Mouse (Mus musculus): Measurements from ENCODE around the gene Tspan18. TPM values are rescaled to one million over a fixed set of nuclear protein-coding genes. Genes with fewer than 3 reads are reported as not detected.

Tspan18 gene
- total and polyA plus RNA-seq, 2 experiments, result 0.55 to 2.4 TPM

- WGBS, result 81% methylated on average over 3 of the region's 3 CpGs
These were observed 65.5 kb downstream of the Tspan18 start for GRCm38 (mm10) chr2:93268711-93269270.

GRCm38 (mm10) chr2:93267791-93268190, 66.5 kb downstream of the Tspan18 start:
- Histone ChIP-seq H3K4me3 (ENCODE audit: insufficient read depth, low read depth, low read length) (no peak overlapping the region), H3K9ac (ENCODE audit: low read depth, low read length) (no peak overlapping the region), H3K4me1 (ENCODE audit: control insufficient read depth, insufficient read depth, low read length) (no peaks in the 10 kb centered on the region), H3K27ac (replicated peaks; ENCODE audit: insufficient read depth, low read depth, low read length) (peak overlapping the region; percentile 45; the same call in 1 of the 2 replicates), H3K36me3 (ENCODE audit: control insufficient read depth, insufficient read depth, low read length) (no peaks in the 10 kb centered on the region), H3K79me2 (ENCODE audit: control insufficient read depth, insufficient read depth, low read length) (no peaks in the 10 kb centered on the region), H3K27me3 (ENCODE audit: control insufficient read depth, insufficient read depth, low read length) (no peaks in the 10 kb centered on the region)
- TF ChIP-seq CTCF (IDR thresholded peaks at IDR 0.05; ENCODE audit: low read depth, low read length) (no peak), POLR2A (IDR thresholded peaks at IDR 0.05; ENCODE audit: extremely low read depth, insufficient read depth, low read length) (no peak)
- DNase-seq (ENCODE audit: extremely low read depth, low read depth, low spot score), result peak; percentile 13
- 68% methylated on average over 4 of the region's 4 CpGs for WGBS

More at GRCm38 (mm10) chr2:93268711-93269270, 65.5 kb downstream of the Tspan18 start:
- no peaks in the 10 kb centered on the region for H3K27me3 ChIP-seq (ENCODE audit: control insufficient read depth, insufficient read depth, low read length)
- H3K4me1 ChIP-seq (ENCODE audit: control insufficient read depth, insufficient read depth, low read length), result no peaks in the 10 kb centered on the region
- H3K9ac ChIP-seq (ENCODE audit: low read depth, low read length), result no peak overlapping the region
- no peak for TF ChIP-seq CTCF (IDR thresholded peaks at IDR 0.05; ENCODE audit: low read depth, low read length)
- no peak for TF ChIP-seq POLR2A (IDR thresholded peaks at IDR 0.05; ENCODE audit: extremely low read depth, insufficient read depth, low read length)
- no peak overlapping the region for H3K4me3 ChIP-seq (ENCODE audit: insufficient read depth, low read depth, low read length)
- H3K27ac ChIP-seq (replicated peaks; ENCODE audit: insufficient read depth, low read depth, low read length), result no peak overlapping the region
- no peaks in the 10 kb centered on the region for H3K36me3 ChIP-seq (ENCODE audit: control insufficient read depth, insufficient read depth, low read length)
- no peaks in the 10 kb centered on the region for H3K79me2 ChIP-seq (ENCODE audit: control insufficient read depth, insufficient read depth, low read length)
- DNase-seq (ENCODE audit: extremely low read depth, low read depth, low spot score), result no peak

- TF ChIP-seq POLR2A (IDR thresholded peaks at IDR 0.05; ENCODE audit: extremely low read depth, insufficient read depth, low read length) (no peak), CTCF (IDR thresholded peaks at IDR 0.05; ENCODE audit: low read depth, low read length) (no peak)
- Histone ChIP-seq H3K79me2 (ENCODE audit: control insufficient read depth, insufficient read depth, low read length) (no peaks in the 10 kb centered on the region), H3K27ac (replicated peaks; ENCODE audit: insufficient read depth, low read depth, low read length) (no peak overlapping the region), H3K9ac (ENCODE audit: low read depth, low read length) (no peak overlapping the region), H3K27me3 (ENCODE audit: control insufficient read depth, insufficient read depth, low read length) (no peaks in the 10 kb centered on the region), H3K4me3 (ENCODE audit: insufficient read depth, low read depth, low read length) (no peak overlapping the region), H3K4me1 (ENCODE audit: control insufficient read depth, insufficient read depth, low read length) (no peaks in the 10 kb centered on the region), H3K36me3 (ENCODE audit: control insufficient read depth, insufficient read depth, low read length) (no peaks in the 10 kb centered on the region)
- 76% methylated on average over 7 of the region's 7 CpGs for WGBS
- no peak for DNase-seq (ENCODE audit: extremely low read depth, low read depth, low spot score)
These were observed 67.6 kb downstream of the Tspan18 start for GRCm38 (mm10) chr2:93266565-93267169.

DNA sequence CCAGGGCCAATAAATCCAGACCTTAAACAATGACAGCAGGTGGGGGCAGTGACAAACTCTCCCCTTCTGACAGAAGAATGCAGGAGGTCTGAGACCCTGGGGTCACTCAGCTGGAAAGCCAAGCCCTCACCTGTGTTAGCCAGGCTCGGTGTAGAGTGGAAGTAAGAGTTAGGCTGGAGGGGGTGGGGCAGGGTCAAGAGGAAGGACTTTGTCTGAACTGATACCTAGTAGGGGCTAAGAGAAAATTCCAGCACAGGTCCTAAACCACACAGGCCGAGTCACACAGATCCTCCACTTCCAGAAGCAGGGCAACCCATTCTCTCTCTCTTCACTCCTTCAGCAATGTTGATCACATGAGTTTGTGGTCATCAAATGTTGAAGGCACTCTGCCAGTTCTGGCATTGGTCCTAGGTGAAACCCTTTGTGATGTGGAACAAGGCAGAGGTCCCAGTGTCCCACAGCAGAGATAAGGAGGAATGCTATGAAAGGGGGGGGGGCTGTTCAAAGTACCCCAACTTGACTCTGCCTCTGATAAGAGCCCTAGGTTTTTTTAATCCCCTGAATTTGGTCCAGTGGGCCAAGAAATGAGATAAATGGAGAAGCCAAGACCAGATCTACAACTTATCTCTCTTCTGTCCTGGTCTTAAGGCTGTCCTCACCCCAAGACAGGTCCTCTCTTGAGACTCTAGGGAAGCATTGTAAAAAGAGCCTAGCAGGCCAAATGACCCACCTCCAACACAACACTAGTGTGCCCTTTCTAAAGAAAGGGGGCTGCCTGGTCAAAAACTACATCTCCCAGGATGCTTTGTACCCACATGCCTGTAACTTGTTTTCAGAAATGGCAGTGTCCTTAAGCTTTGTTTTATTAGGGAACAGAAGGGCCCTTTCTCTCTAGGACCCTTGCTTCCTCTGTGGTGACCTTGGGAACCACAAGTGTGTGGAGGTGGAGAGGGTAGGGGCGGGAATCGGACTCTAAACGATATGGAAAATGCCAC, 71.7 kb downstream of the Tspan18 start:
- Histone ChIP-seq H3K79me2 (ENCODE audit: control insufficient read depth, insufficient read depth, low read length) (no peaks in the 10 kb centered on the region), H3K27ac (replicated peaks; ENCODE audit: insufficient read depth, low read depth, low read length) (peak overlapping the region; percentile 45), H3K9ac (ENCODE audit: low read depth, low read length) (no peak overlapping the region), H3K4me3 (ENCODE audit: insufficient read depth, low read depth, low read length) (no peak overlapping the region), H3K27me3 (ENCODE audit: control insufficient read depth, insufficient read depth, low read length) (no peaks in the 10 kb centered on the region), H3K36me3 (ENCODE audit: control insufficient read depth, insufficient read depth, low read length) (no peaks in the 10 kb centered on the region), H3K4me1 (ENCODE audit: control insufficient read depth, insufficient read depth, low read length) (no peaks in the 10 kb centered on the region)
- 64% methylated on average over 5 of the region's 5 CpGs for WGBS
- DNase-seq (ENCODE audit: extremely low read depth, low read depth, low spot score), result no peak
- TF ChIP-seq POLR2A (IDR thresholded peaks at IDR 0.05; ENCODE audit: extremely low read depth, insufficient read depth, low read length), result no peak
- no peak for TF ChIP-seq CTCF (IDR thresholded peaks at IDR 0.05; ENCODE audit: low read depth, low read length)

- H3K4me3 ChIP-seq (ENCODE audit: insufficient read depth, low read depth, low read length), result no peak overlapping the region
- no peak overlapping the region for H3K9ac ChIP-seq (ENCODE audit: low read depth, low read length)
- peak overlapping the region; percentile 45 for H3K27ac ChIP-seq (replicated peaks; ENCODE audit: insufficient read depth, low read depth, low read length)
- H3K79me2 ChIP-seq (ENCODE audit: control insufficient read depth, insufficient read depth, low read length), result no peaks in the 10 kb centered on the region
- H3K36me3 ChIP-seq (ENCODE audit: control insufficient read depth, insufficient read depth, low read length), result no peaks in the 10 kb centered on the region
- DNase-seq (ENCODE audit: extremely low read depth, low read depth, low spot score), result peak; percentile 18
- WGBS, result 65% methylated on average over 6 of the region's 6 CpGs
- TF ChIP-seq CTCF (IDR thresholded peaks at IDR 0.05; ENCODE audit: low read depth, low read length) (no peak), POLR2A (IDR thresholded peaks at IDR 0.05; ENCODE audit: extremely low read depth, insufficient read depth, low read length) (no peak)
- H3K4me1 ChIP-seq (ENCODE audit: control insufficient read depth, insufficient read depth, low read length), result no peaks in the 10 kb centered on the region
- H3K27me3 ChIP-seq (ENCODE audit: control insufficient read depth, insufficient read depth, low read length), result no peaks in the 10 kb centered on the region
These were observed 72.6 kb downstream of the Tspan18 start for GRCm38 (mm10) chr2:93261521-93262290.

Data from liver, adult 2 months (tissue).